Mouse (Mus musculus) liver, adult 2 months (tissue): ENCODE measurements at regions not wholly inside any gene's neighbourhood (a gene's known extent, or its start where the extent isn't known, plus 50 kb on each side); places are given as distances from the start of the nearest gene placed in this dataset.

Experiments
- DNase-seq: peaks from one replicate; pipeline ENCODE4 v3.0.0-alpha.2; 2011; ENCODE audit warnings: low read depth, low spot score; ENCODE audit errors: extremely low read depth
- H3K27ac ChIP-seq: fragments of 200-500 bp; replicated peaks from 2 replicates; pipeline ENCODE4 v1.5.1; 2012; ENCODE audit warnings: low read depth, mild to moderate bottlenecking, control low read depth, inconsistent platforms, low read length; ENCODE audit not compliant: insufficient read depth
- H3K27me3 ChIP-seq: fragments of 200-500 bp; 2 replicates; pipeline ENCODE4 v1.6.1; 2012; ENCODE audit warnings: mild to moderate bottlenecking, moderate library complexity, low read length, inconsistent platforms; ENCODE audit not compliant: control insufficient read depth, insufficient read depth
- H3K36me3 ChIP-seq: fragments of 200-500 bp; 2 replicates; pipeline ENCODE4 v1.6.1; 2012; ENCODE audit warnings: low read length, inconsistent platforms; ENCODE audit not compliant: control insufficient read depth, insufficient read depth
- H3K4me1 ChIP-seq: fragments of 200-500 bp; 2 replicates; pipeline ENCODE4 v1.6.1; 2011; ENCODE audit warnings: low read length; ENCODE audit not compliant: control insufficient read depth, insufficient read depth
- H3K4me3 ChIP-seq: fragments of 200-500 bp; 2 replicates; pipeline ENCODE4 v1.5.1; 2011; ENCODE audit warnings: low read depth, mild to moderate bottlenecking, control low read depth, low read length, moderate library complexity; ENCODE audit not compliant: insufficient read depth
- H3K79me2 ChIP-seq: fragments of 200-500 bp; 2 replicates; pipeline ENCODE4 v1.6.1; 2012; ENCODE audit warnings: inconsistent platforms, mild to moderate bottlenecking, low read length, moderate library complexity; ENCODE audit not compliant: control insufficient read depth, insufficient read depth
- H3K9ac ChIP-seq: fragments of 200-500 bp; 2 replicates; pipeline ENCODE4 v1.6.1; 2012; ENCODE audit warnings: low read depth, mild to moderate bottlenecking, control low read depth, inconsistent platforms, low read length
- CTCF ChIP-seq: fragments of 200-500 bp; IDR thresholded peaks from 2 replicates; pipeline ENCODE4 v1.5.1; 2011; ENCODE audit warnings: low read depth, low read length, control low read depth
- POLR2A ChIP-seq: fragments of 200-500 bp; IDR thresholded peaks from 2 replicates; pipeline ENCODE4 v1.6.1; 2011; ENCODE audit warnings: low read length, control low read depth; ENCODE audit not compliant: insufficient read depth; ENCODE audit errors: extremely low read depth
- whole genome bisulfite sequencing: fragments of 180-500 bp; shearing (Covaris S2); methylation state at CpG from one replicate; pipeline ENCODE4 v1.1.7; 2018; 5-methylcytosine and 5-hydroxymethylcytosine counted together

DNA sequence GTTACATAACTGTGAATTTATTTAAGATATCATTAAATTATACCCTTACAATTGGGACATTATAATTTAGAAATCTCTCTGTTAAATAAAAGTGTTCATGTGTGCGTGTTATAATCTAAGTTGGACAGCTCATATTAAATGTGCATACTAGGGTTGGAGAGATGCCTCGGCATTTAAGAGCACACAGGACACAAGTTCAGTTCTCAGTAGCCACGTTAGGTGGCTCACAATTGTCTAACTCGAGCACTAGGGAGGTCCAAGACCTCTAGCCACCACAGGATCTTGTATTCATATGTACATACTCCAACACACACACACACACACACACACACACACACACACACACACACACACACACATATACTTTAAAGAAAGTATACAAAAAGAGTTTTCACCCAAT, 56.0 kb downstream of the Foxf2 start:
- Histone ChIP-seq H3K4me1 (no peaks in the 10 kb centered on the region), H3K79me2 (no peaks in the 10 kb centered on the region), H3K27ac (no peak overlapping the region), H3K27me3 (no peaks in the 10 kb centered on the region), H3K4me3 (no peak overlapping the region), H3K36me3 (no peaks in the 10 kb centered on the region), H3K9ac (no peak overlapping the region)
- TF ChIP-seq POLR2A (no peak), CTCF (no peak)
- 84% methylated on average over 4 of the region's 4 CpGs for WGBS
- DNase-seq: no peak

DNA sequence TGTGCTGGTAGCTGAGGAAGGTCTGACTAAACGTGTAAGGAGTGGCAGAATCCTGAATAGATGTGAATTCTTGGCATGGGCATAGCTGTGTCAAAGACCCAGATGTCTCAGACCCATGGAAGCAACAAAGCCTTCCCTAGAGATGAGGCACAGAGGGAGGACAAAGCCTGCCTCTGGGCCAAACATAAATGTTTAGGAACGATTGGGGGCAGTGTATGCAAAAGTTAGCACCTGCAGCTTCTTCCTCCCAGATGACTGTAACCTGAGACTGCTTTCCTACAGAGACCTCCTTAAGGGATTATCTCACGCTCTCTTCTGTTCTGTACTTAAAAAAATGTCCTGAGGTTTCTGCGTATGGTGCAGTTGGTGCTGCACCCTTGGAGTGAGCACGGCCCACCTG, 57.7 kb downstream of the Foxf2 start:
- H3K4me1 ChIP-seq: no peaks in the 10 kb centered on the region
- H3K27ac ChIP-seq: no peak overlapping the region
- 59% methylated on average over 5 of the region's 5 CpGs for WGBS
- H3K4me3 ChIP-seq: no peak overlapping the region
- H3K36me3 ChIP-seq: no peaks in the 10 kb centered on the region
- H3K27me3 ChIP-seq: no peaks in the 10 kb centered on the region
- no peaks in the 10 kb centered on the region for H3K79me2 ChIP-seq
- TF ChIP-seq CTCF: no peak
- TF ChIP-seq POLR2A: no peak
- no peak overlapping the region for H3K9ac ChIP-seq
- DNase-seq: no peak

DNA sequence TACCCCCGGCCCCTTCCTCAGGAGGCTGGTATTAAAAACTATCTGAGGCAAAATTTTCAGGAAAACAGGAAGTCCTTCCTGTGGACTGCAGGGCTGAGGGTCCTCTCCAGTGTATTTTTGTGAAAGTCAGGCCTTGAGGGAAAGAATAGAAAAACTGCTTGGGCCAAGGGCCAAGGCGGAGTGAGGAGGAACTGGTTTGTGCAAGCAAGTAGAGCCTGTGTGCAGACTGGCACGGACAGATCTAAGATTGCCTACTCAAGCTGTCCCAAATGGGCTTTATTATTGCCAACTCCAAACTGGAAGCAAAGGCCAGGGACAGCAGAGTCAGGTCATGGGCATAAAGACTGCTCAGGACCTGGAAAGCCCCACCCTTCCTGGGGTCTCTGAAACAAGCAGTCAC, 62.9 kb downstream of the Foxf2 start:
- no peak for DNase-seq
- H3K9ac ChIP-seq: no peak overlapping the region
- H3K27me3 ChIP-seq: no peaks in the 10 kb centered on the region
- no peaks in the 10 kb centered on the region for H3K4me1 ChIP-seq
- WGBS: 88% methylated on average over 3 of the region's 3 CpGs
- no peaks in the 10 kb centered on the region for H3K79me2 ChIP-seq
- no peak for TF ChIP-seq POLR2A
- no peak for TF ChIP-seq CTCF
- no peak overlapping the region for H3K4me3 ChIP-seq
- no peaks in the 10 kb centered on the region for H3K36me3 ChIP-seq
- H3K27ac ChIP-seq: no peak overlapping the region

DNA sequence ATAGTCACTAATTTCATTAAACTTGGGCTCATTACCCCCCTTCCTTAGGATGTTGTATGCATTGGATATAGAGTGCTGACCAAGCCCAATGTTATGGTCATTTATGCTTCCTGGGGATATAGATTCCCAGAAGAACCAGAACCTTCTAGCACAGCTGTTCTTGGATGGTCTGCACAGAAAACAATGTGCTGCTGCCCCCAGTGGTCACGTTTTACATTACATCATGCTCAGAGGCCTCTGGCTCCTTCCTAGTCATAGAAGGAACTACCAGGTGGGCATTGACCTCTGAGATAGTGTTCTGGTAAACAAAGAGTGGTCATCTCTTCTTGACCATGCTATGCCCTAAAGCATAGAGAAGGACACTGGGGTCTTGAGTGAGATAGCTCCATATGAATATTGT, 63.7 kb downstream of the Foxf2 start:
- Histone ChIP-seq H3K4me3 (no peak overlapping the region), H3K27me3 (no peaks in the 10 kb centered on the region), H3K79me2 (no peaks in the 10 kb centered on the region), H3K36me3 (no peaks in the 10 kb centered on the region), H3K4me1 (no peaks in the 10 kb centered on the region), H3K9ac (no peak overlapping the region), H3K27ac (no peak overlapping the region)
- TF ChIP-seq CTCF: peak; percentile 13; the same call in 1 of the 2 replicates
- no peak for TF ChIP-seq POLR2A
- 3% methylated on average over 1 of the region's 1 CpGs for WGBS
- no peak for DNase-seq

DNA sequence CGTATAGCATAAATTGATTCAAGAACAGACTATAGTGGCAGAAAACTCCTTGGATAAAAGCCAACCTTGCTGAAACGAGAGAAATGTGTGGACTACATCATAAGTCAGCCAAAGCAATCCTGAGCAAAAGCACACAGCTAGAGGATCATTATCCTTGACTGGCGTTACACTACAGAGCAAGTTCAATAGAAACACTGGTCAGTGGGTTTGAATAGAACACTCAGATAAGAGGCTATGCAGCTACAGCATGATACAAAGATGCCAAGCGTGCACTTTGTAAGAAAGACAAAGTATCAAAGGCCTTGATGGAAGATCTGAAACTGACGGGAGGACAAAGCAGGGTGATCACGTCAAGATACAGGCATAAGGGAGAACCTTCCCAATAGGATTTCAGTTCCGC, 70.1 kb downstream of the Foxf2 start:
- no peaks in the 10 kb centered on the region for H3K4me1 ChIP-seq
- H3K9ac ChIP-seq: no peak overlapping the region
- no peaks in the 10 kb centered on the region for H3K27me3 ChIP-seq
- no peaks in the 10 kb centered on the region for H3K79me2 ChIP-seq
- WGBS: 65% methylated on average over 7 of the region's 7 CpGs
- TF ChIP-seq CTCF: no peak
- TF ChIP-seq POLR2A: no peak
- H3K27ac ChIP-seq: no peak overlapping the region
- H3K36me3 ChIP-seq: no peaks in the 10 kb centered on the region
- H3K4me3 ChIP-seq: no peak overlapping the region
- no peak for DNase-seq

DNA sequence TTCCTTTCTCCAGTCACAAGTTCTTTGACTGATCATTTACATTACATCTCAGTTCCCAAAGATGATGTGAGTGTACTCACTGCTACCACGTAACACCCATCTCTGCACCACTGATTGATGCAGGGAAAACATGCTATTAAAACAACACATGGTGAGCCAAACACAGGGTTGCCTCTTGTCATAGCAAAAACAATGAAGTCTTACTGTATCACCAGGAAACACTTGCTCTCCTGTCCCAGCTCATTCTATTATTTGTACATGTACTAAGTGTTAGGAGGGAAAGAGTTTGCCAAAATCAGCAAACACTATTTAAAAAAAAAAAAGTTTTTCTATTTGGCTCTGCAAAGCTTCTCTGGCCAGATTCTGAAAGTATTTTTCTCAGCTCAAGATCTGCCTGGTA, 78.6 kb downstream of the Foxf2 start:
- WGBS: 80% methylated on average over 1 of the region's 1 CpGs
- TF ChIP-seq CTCF (no peak), POLR2A (no peak)
- H3K36me3 ChIP-seq: no peaks in the 10 kb centered on the region
- DNase-seq: no peak
- no peaks in the 10 kb centered on the region for H3K79me2 ChIP-seq
- H3K4me1 ChIP-seq: no peaks in the 10 kb centered on the region
- no peak overlapping the region for H3K27ac ChIP-seq
- H3K27me3 ChIP-seq: no peaks in the 10 kb centered on the region
- H3K9ac ChIP-seq: no peak overlapping the region
- H3K4me3 ChIP-seq: no peak overlapping the region
